Mouse (Mus musculus) left cerebral cortex, adult 2 months (tissue): ENCODE data around the gene Slc6a3. TPM values are rescaled to one million over a fixed set of nuclear protein-coding genes. Genes with fewer than 3 reads are reported as not detected.

ENCODE experiments used
- DNase-seq, 2 experiments: peaks; one replicate each; pipeline ENCODE4 v3.0.0; 2021 to 2022; ENCODE audit warnings: low spot score in 2 of 2, mixed read lengths in 1 of 2; ENCODE audit errors: extremely low spot score in 1 of 2
- H3K27ac ChIP-seq: fragments of 200-600 bp; 2 replicates; pipeline ENCODE4 v1.8.1; 2022
- H3K4me3 ChIP-seq: fragments of 200-600 bp; 2 replicates; pipeline ENCODE4 v1.8.1; 2022
- CTCF ChIP-seq: fragments of 200-600 bp; IDR thresholded peaks from 2 replicates; pipeline ENCODE4 v1.8.1; 2022; ENCODE audit warnings: antibody characterized with exemption, mild to moderate bottlenecking, moderate library complexity
- intact Hi-C: fragments of 180-260 bp; cut with DNase I; formaldehyde crosslinking; loops from one replicate; pipeline ENCODE4 v1.15.1; 2025
- total RNA-seq, 2 experiments: library from RNA; stranded (reverse); gene quantifications; 2 replicates each; pipeline ENCODE4 v1.2.3; 2021

The Slc6a3 gene
- total RNA-seq, 2 experiments from 2014 or later, result 0.12 TPM; not detected in 1

- Histone ChIP-seq H3K27ac (peak overlapping the region; percentile 76), H3K4me3 (peak overlapping the region; percentile 70)
- no peak for TF ChIP-seq CTCF
- intact Hi-C loops, result loop anchor here (5.0 kb wide), 1 partner anchor 276 kb away; the partner anchor contains the start of genes Mrpl36 and Ndufs6
- DNase-seq, result no peak
Observed at GRCm38 (mm10) chr13:73603046-73603445, 66.5 kb downstream of the Slc6a3 start.

- peak within 1 kb of the TSS; percentile 70 for H3K4me3 ChIP-seq
- intact Hi-C loops, result loop anchor here (2.0 to 5.0 kb wide), 2 partner anchors 177 to 276 kb away; partner anchors contain the start of genes Mrpl36 and Ndufs6
- no peak for TF ChIP-seq CTCF
- peak within 1 kb of the TSS; percentile 76 for H3K27ac ChIP-seq
- DNase-seq, result peak; percentile 99 to 100
Observed at GRCm38 (mm10) chr13:73603522-73604155, 67.1 kb downstream of the Slc6a3 start, which contains the start of gene Clptm1l. Gene Clptm1l, plus strand, starts transcription at chr13:73604006.

- peak overlapping the region; percentile 72 for H3K27ac ChIP-seq
Observed at GRCm38 (mm10) chr13:73604156-73604957, 67.8 kb downstream of the Slc6a3 start.

GRCm38 (mm10) chr13:73618406-73618805, 81.9 kb downstream of the Slc6a3 start:
- H3K27ac ChIP-seq, result no peak overlapping the region
- DNase-seq, result no peak
- intact Hi-C loops, result no loop called here
- no peak overlapping the region for H3K4me3 ChIP-seq
- TF ChIP-seq CTCF, result no peak

More at GRCm38 (mm10) chr13:73604156-73604957, 67.8 kb downstream of the Slc6a3 start:
- TF ChIP-seq CTCF, result no peak
- DNase-seq, result no peak
- peak overlapping the region; percentile 70 for H3K4me3 ChIP-seq
- intact Hi-C loops, result loop anchor here (2.0 to 5.0 kb wide), 2 partner anchors 178 to 277 kb away; partner anchors contain the start of genes Mrpl36 and Ndufs6

- intact Hi-C loops, result no loop called here
- Histone ChIP-seq H3K4me3 (no peak overlapping the region), H3K27ac (no peak overlapping the region)
- TF ChIP-seq CTCF, result peak; percentile 41
- no peak for DNase-seq
Observed at GRCm38 (mm10) chr13:73620637-73621036, 84.1 kb downstream of the Slc6a3 start.

- Histone ChIP-seq H3K4me3 (peak overlapping the region; percentile 58), H3K27ac (no peak overlapping the region)
- intact Hi-C loops, result loop anchor here (2.0 to 5.0 kb wide), 2 partner anchors 114 to 199 kb away; no protein-coding TSS in a partner anchor
- DNase-seq, result peak in 1 of 2 experiments; percentile 42
- TF ChIP-seq CTCF, result no peak
Observed at GRCm38 (mm10) chr13:73626410-73626744, 89.8 kb downstream of the Slc6a3 start.

- H3K27ac ChIP-seq, result no peak within 1 kb of the TSS
- intact Hi-C loops, result loop anchor here (2.0 to 5.0 kb wide), 2 partner anchors 114 to 200 kb away; no protein-coding TSS in a partner anchor
- peak within 1 kb of the TSS; percentile 58 for H3K4me3 ChIP-seq
- TF ChIP-seq CTCF, result peak; percentile 52
- DNase-seq, result peak in 1 of 2 experiments; percentile 40
Observed at GRCm38 (mm10) chr13:73626745-73627549, 90.4 kb downstream of the Slc6a3 start, which contains the start of gene Tert. Gene Tert, plus strand, starts transcription at chr13:73626911.

Other genes with a start within 250 kb of the Slc6a3 start
- 10 to 100 TPM; 34.1 to 36.9 TPM for gene Mrpl36, start 208.2 kb upstream of the Slc6a3 start, total RNA-seq
- 100 to 1,000 TPM; 177 to 187 TPM for gene Ndufs6, start 208.2 kb upstream of the Slc6a3 start, total RNA-seq
- 10 to 100 TPM; 40.8 to 47.2 TPM for gene Lpcat1, start 69.5 kb upstream of the Slc6a3 start, total RNA-seq
- 100 to 1,000 TPM; 115 to 123 TPM for gene Clptm1l, start 67.3 kb downstream of the Slc6a3 start, total RNA-seq
- 1 to 10 TPM; 4.1 to 4.4 TPM for gene Tert, start 90.2 kb downstream of the Slc6a3 start, total RNA-seq
- gene Slc6a18, start 141.3 kb downstream of the Slc6a3 start, total RNA-seq, result not detected
- gene Slc6a19, start 168.1 kb downstream of the Slc6a3 start, total RNA-seq, result under 1 TPM in 1 of 2 experiments, not detected in 1; 0.16 TPM
- gene Slc12a7, start 196.3 kb downstream of the Slc6a3 start, total RNA-seq, result 1 to 10 TPM; 2.4 to 4.8 TPM